19 mouse cellular contexts compared by ENCODE assay signal in genomic region chr5:16700546-16700945, GRCm38 (mm10).
DNase-seq lines count a peak whose midpoint lies in the region; ATAC-seq and TF ChIP-seq lines count a peak whose summit lies in the region.
"Had no signal": no experiment of that assay in that cellular context is flagged by ENCODE, and none has a peak within 500 bp of the region (broad histone marks: within the 10 kb centered on the region; RNA-seq: fewer than 3 reads in every experiment).

No protein-coding gene starts in this region.

- no peaks in the 10 kb centered on the region for H3K9me3 ChIP-seq in liver, postnatal 0 days (ENCODE audit: low read length)
- no peaks in the 10 kb centered on the region for H3K9me3 ChIP-seq in liver, embryonic 13.5 days (replicated peaks)
- H3K9me3 ChIP-seq in hindbrain, embryonic 12.5 days (replicated peaks), result no peaks in the 10 kb centered on the region
- H3K9me3 ChIP-seq: embryonic facial prominence, embryonic 12.5 days; forebrain, embryonic 15.5 days had no signal

- no peak for TF ChIP-seq EP300 in liver, postnatal 0 days (IDR thresholded peaks at IDR 0.05; ENCODE audit: low read depth)

- ATAC-seq in liver, postnatal 0 days, result no peak; the same call in 1 of the 2 replicates
- ATAC-seq in liver, embryonic 13.5 days (ENCODE audit: low read depth), result peak; percentile 99
- ATAC-seq in megakaryocyte progenitor cell, adult 5-6 weeks (replicated peaks; ENCODE audit: poor library complexity), result 0 out of 2 replicates have a peak, but pooled peaks have one; percentile 17
- ATAC-seq in hindbrain, embryonic 12.5 days (ENCODE audit: low FRiP score), result no peak
- ATAC-seq: CD4-positive, CD25-positive, alpha-beta regulatory T cell, adult 4 months; forebrain, embryonic 15.5 days; hindbrain, embryonic 16.5 days; inflammation-experienced regulatory T-cells, adult 6 months had no signal

- no peak overlapping the region for H3K27ac ChIP-seq in liver, postnatal 0 days (ENCODE audit: low read depth)
- H3K27ac ChIP-seq in liver, embryonic 13.5 days, result no peak overlapping the region
- no peak overlapping the region for H3K27ac ChIP-seq in hindbrain, embryonic 12.5 days
- H3K27ac ChIP-seq: embryonic facial prominence, embryonic 12.5 days; forebrain, embryonic 15.5 days had no signal

- H3K9ac ChIP-seq in liver, postnatal 0 days (replicated peaks), result no peak overlapping the region
- H3K9ac ChIP-seq in liver, embryonic 13.5 days, result no peak overlapping the region
- H3K9ac ChIP-seq in hindbrain, embryonic 12.5 days, result no peak overlapping the region
- H3K9ac ChIP-seq: embryonic facial prominence, embryonic 12.5 days; forebrain, embryonic 15.5 days; heart, embryonic 12.5 days had no signal

- H3K4me3 ChIP-seq in liver, postnatal 0 days (ENCODE audit: low read depth, low read length), result no peak overlapping the region
- no peak overlapping the region for H3K4me3 ChIP-seq in liver, embryonic 13.5 days (replicated peaks)
- no peak overlapping the region for H3K4me3 ChIP-seq in hindbrain, embryonic 12.5 days
- H3K4me3 ChIP-seq: embryonic facial prominence, embryonic 12.5 days; forebrain, embryonic 15.5 days; heart, embryonic 12.5 days had no signal

- TF ChIP-seq CTCF in liver, postnatal 0 days (IDR thresholded peaks at IDR 0.05; ENCODE audit: low read depth), result no peak

- H3K4me1 ChIP-seq in liver, postnatal 0 days (ENCODE audit: insufficient read depth), result no peaks in the 10 kb centered on the region
- H3K4me1 ChIP-seq in liver, embryonic 13.5 days (replicated peaks), result no peaks in the 10 kb centered on the region
- no peaks in the 10 kb centered on the region for H3K4me1 ChIP-seq in hindbrain, embryonic 12.5 days
- H3K4me1 ChIP-seq: embryonic facial prominence, embryonic 12.5 days; forebrain, embryonic 15.5 days; heart, embryonic 12.5 days had no signal

- H3K27me3 ChIP-seq in liver, postnatal 0 days (ENCODE audit: insufficient read depth, low read length), result no peaks in the 10 kb centered on the region
- H3K27me3 ChIP-seq in liver, embryonic 13.5 days, result no peaks in the 10 kb centered on the region
- no peaks in the 10 kb centered on the region for H3K27me3 ChIP-seq in hindbrain, embryonic 12.5 days
- H3K27me3 ChIP-seq: embryonic facial prominence, embryonic 12.5 days; forebrain, embryonic 15.5 days; heart, embryonic 12.5 days had no signal

- H3K4me2 ChIP-seq in liver, postnatal 0 days (ENCODE audit: low read depth, low read length), result no peak overlapping the region
- H3K4me2 ChIP-seq in liver, embryonic 13.5 days, result no peak overlapping the region
- no peak overlapping the region for H3K4me2 ChIP-seq in hindbrain, embryonic 12.5 days (replicated peaks)
- H3K4me2 ChIP-seq: embryonic facial prominence, embryonic 12.5 days; forebrain, embryonic 15.5 days; heart, embryonic 12.5 days had no signal

- peak; percentile 10 for DNase-seq in liver
- DNase-seq in liver, postnatal 0 days, result no peak
- no peak for DNase-seq in liver, embryonic 13.5 days
- DNase-seq in spleen, postnatal 4 days (ENCODE audit: low spot score in 2 of 2), result no peak
- no peak for DNase-seq in embryo, embryonic 10.5 days (ENCODE audit: low spot score)
- DNase-seq: adrenal gland, postnatal 10 days; B cell, adult 2 months; cerebellum, adult 2 months; cerebellum, postnatal 10 days; gastrocnemius, postnatal 14 days; heart, postnatal 36 days had no signal

- no peaks in the 10 kb centered on the region for H3K36me3 ChIP-seq in liver, postnatal 0 days (replicated peaks; ENCODE audit: insufficient read depth, low read length)
- no peaks in the 10 kb centered on the region for H3K36me3 ChIP-seq in liver, embryonic 13.5 days
- H3K36me3 ChIP-seq in hindbrain, embryonic 12.5 days, result no peaks in the 10 kb centered on the region
- H3K36me3 ChIP-seq: embryonic facial prominence, embryonic 12.5 days; forebrain, embryonic 15.5 days; heart, embryonic 12.5 days had no signal

- WGBS in liver, postnatal 0 days (ENCODE audit: insufficient replicate concordance), result 47% methylated on average over 1 of the region's 1 CpGs
- WGBS in liver, embryonic 13.5 days (ENCODE audit: insufficient replicate concordance), result 11% methylated on average over 1 of the region's 1 CpGs
- WGBS in hindbrain, embryonic 12.5 days, result 69% methylated on average over 1 of the region's 1 CpGs

Comparison
In these comparisons a context has a peak if more than half of its experiments do, and no peak if none do; other contexts are left out.
1. ATAC-seq: peak in liver, embryonic 13.5 days (single experiment) and megakaryocyte progenitor cell, adult 5-6 weeks (single experiment); none in liver, postnatal 0 days (single experiment) and hindbrain, embryonic 12.5 days (single experiment).